Mouse (Mus musculus): ENCODE measurements around the gene Efcab3. TPM values are rescaled to one million over a fixed set of nuclear protein-coding genes. Genes with fewer than 3 reads are reported as not detected.
"Not testable (repeated sequence)": the region's sequence is repeated elsewhere in the genome, so short reads cannot be mapped to it uniquely, and the experiment has no call there.

Efcab3 gene
- polyA plus RNA-seq, 1 experiment, result not detected

DNA sequence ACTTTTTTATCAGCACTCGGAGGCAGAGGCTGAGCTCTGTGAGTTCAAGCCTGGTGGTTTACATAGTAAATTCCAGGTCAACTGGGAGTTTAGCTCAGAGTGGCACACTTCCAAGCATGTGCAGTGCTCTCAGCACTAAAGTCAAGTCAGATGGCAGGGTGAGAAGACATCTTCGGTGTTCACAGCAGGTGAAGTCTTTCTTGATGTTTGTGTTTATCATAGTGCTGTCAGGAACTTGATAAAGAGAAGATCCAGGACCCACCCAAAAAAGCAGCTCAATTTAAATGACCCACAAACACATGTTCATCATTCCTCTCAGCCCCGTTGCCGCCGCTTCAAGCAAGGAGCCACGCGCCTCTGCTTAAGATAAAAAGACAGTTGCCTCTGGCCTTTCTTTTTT is 72.3 kb downstream of the Efcab3 start:
- Histone ChIP-seq H3K27me3 (ENCODE audit: control insufficient read depth, insufficient read depth, low read length) (no peaks in the 10 kb centered on the region), H3K4me1 (replicated peaks; ENCODE audit: control insufficient read depth, insufficient read depth, low read length) (no peaks in the 10 kb centered on the region), H3K4me3 (ENCODE audit: control insufficient read depth, insufficient read depth, low read length) (no peak overlapping the region), H3K27ac (ENCODE audit: control insufficient read depth, insufficient read depth, low read length) (no peak overlapping the region), H3K36me3 (ENCODE audit: control insufficient read depth, insufficient read depth, low read length) (peaks cover 72% of the 10 kb centered on the region)
- no peak for TF ChIP-seq POLR2A (IDR thresholded peaks at IDR 0.05; ENCODE audit: control insufficient read depth, extremely low read depth, insufficient read depth, low read length, poor library complexity)
- no peak for TF ChIP-seq CTCF (IDR thresholded peaks at IDR 0.05; ENCODE audit: borderline replicate concordance, control insufficient read depth, extremely low read depth, insufficient read depth, low read length, poor library complexity)
- 98% methylated on average over 7 of the region's 7 CpGs for WGBS
- no peak for DNase-seq

DNA sequence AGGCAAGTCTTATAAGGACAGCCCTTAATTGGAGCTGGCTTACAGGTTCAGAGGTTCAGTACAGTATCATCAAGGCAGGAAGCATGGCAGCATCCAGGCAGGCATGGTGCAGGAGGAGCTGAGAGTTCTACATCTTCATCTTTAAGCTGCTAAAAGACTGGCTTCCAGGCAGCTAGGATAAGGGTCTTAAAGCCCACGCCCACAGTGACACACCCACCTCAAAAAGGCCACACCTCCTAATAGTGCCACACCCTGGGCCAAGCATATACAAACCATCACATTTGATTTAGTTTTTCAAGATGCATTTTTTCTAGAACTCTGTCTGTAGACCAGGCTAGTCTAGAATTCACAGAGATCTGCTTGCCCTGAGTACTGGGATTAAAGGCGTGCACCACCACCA is 73.9 kb downstream of the Efcab3 start:
- H3K27me3 ChIP-seq (ENCODE audit: control insufficient read depth, insufficient read depth, low read length); H3K4me1 ChIP-seq (replicated peaks; ENCODE audit: control insufficient read depth, insufficient read depth, low read length); DNase-seq; H3K4me3 ChIP-seq (ENCODE audit: control insufficient read depth, insufficient read depth, low read length); H3K27ac ChIP-seq (ENCODE audit: control insufficient read depth, insufficient read depth, low read length): not testable (repeated sequence)
- WGBS, result 94% methylated on average over 2 of the region's 2 CpGs
- H3K36me3 ChIP-seq (ENCODE audit: control insufficient read depth, insufficient read depth, low read length), result peaks cover 66% of the 10 kb centered on the region

GRCm38 (mm10) chr11:105140512-105140911 is 77.1 kb downstream of the Efcab3 start:
- peaks cover 38% of the 10 kb centered on the region for H3K36me3 ChIP-seq (ENCODE audit: control insufficient read depth, insufficient read depth, low read length)
- H3K27ac ChIP-seq (ENCODE audit: control insufficient read depth, insufficient read depth, low read length); H3K4me3 ChIP-seq (ENCODE audit: control insufficient read depth, insufficient read depth, low read length); H3K27me3 ChIP-seq (ENCODE audit: control insufficient read depth, insufficient read depth, low read length); H3K4me1 ChIP-seq (replicated peaks; ENCODE audit: control insufficient read depth, insufficient read depth, low read length); DNase-seq: not testable (repeated sequence)
- WGBS, result 94% methylated on average over 8 of the region's 8 CpGs

GRCm38 (mm10) chr11:105141115-105141514 is 77.7 kb downstream of the Efcab3 start:
- no peak overlapping the region for H3K4me3 ChIP-seq (ENCODE audit: control insufficient read depth, insufficient read depth, low read length)
- peaks cover 34% of the 10 kb centered on the region for H3K36me3 ChIP-seq (ENCODE audit: control insufficient read depth, insufficient read depth, low read length)
- no peaks in the 10 kb centered on the region for H3K27me3 ChIP-seq (ENCODE audit: control insufficient read depth, insufficient read depth, low read length)
- DNase-seq, result no peak
- 94% methylated on average over 5 of the region's 5 CpGs for WGBS
- no peaks in the 10 kb centered on the region for H3K4me1 ChIP-seq (replicated peaks; ENCODE audit: control insufficient read depth, insufficient read depth, low read length)
- no peak for TF ChIP-seq POLR2A (IDR thresholded peaks at IDR 0.05; ENCODE audit: control insufficient read depth, extremely low read depth, insufficient read depth, low read length, poor library complexity)
- no peak for TF ChIP-seq CTCF (IDR thresholded peaks at IDR 0.05; ENCODE audit: borderline replicate concordance, control insufficient read depth, extremely low read depth, insufficient read depth, low read length, poor library complexity)
- no peak overlapping the region for H3K27ac ChIP-seq (ENCODE audit: control insufficient read depth, insufficient read depth, low read length)

GRCm38 (mm10) chr11:105143564-105143963 is 80.2 kb downstream of the Efcab3 start:
- Histone ChIP-seq H3K27ac (ENCODE audit: control insufficient read depth, insufficient read depth, low read length) (no peak overlapping the region), H3K36me3 (ENCODE audit: control insufficient read depth, insufficient read depth, low read length) (peaks cover 14% of the 10 kb centered on the region), H3K4me3 (ENCODE audit: control insufficient read depth, insufficient read depth, low read length) (no peak overlapping the region), H3K4me1 (replicated peaks; ENCODE audit: control insufficient read depth, insufficient read depth, low read length) (no peaks in the 10 kb centered on the region), H3K27me3 (ENCODE audit: control insufficient read depth, insufficient read depth, low read length) (no peaks in the 10 kb centered on the region)
- DNase-seq, result no peak
- TF ChIP-seq POLR2A (IDR thresholded peaks at IDR 0.05; ENCODE audit: control insufficient read depth, extremely low read depth, insufficient read depth, low read length, poor library complexity), result no peak
- TF ChIP-seq CTCF (IDR thresholded peaks at IDR 0.05; ENCODE audit: borderline replicate concordance, control insufficient read depth, extremely low read depth, insufficient read depth, low read length, poor library complexity), result no peak

DNA sequence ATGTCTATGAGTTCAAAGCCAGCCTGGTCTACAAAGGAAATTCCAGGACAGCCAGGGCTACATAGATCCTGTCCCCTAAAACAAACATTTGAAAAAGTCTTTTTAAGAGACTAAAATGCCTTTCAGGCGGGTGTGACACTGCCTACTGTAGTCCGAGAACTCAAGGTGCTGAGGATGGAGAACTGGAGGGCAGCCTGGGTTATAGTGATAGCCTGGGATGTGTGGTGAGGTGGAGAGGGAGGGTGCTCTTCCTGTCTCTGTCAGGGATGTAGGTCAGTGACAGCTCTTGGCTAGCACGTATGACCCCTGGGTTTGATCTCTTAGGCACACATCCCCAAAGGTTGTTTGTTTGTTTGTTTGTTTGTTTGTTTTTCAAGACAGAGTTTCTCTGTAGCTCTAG is 80.7 kb downstream of the Efcab3 start:
- H3K4me1 ChIP-seq (replicated peaks; ENCODE audit: control insufficient read depth, insufficient read depth, low read length), result no peaks in the 10 kb centered on the region
- H3K27ac ChIP-seq (ENCODE audit: control insufficient read depth, insufficient read depth, low read length), result no peak overlapping the region
- H3K36me3 ChIP-seq (ENCODE audit: control insufficient read depth, insufficient read depth, low read length), result peaks cover 8% of the 10 kb centered on the region
- WGBS, result 92% methylated on average over 3 of the region's 3 CpGs
- no peak for DNase-seq
- no peak for TF ChIP-seq CTCF (IDR thresholded peaks at IDR 0.05; ENCODE audit: borderline replicate concordance, control insufficient read depth, extremely low read depth, insufficient read depth, low read length, poor library complexity)
- TF ChIP-seq POLR2A (IDR thresholded peaks at IDR 0.05; ENCODE audit: control insufficient read depth, extremely low read depth, insufficient read depth, low read length, poor library complexity), result no peak
- H3K4me3 ChIP-seq (ENCODE audit: control insufficient read depth, insufficient read depth, low read length), result no peak overlapping the region
- H3K27me3 ChIP-seq (ENCODE audit: control insufficient read depth, insufficient read depth, low read length), result no peaks in the 10 kb centered on the region

DNA sequence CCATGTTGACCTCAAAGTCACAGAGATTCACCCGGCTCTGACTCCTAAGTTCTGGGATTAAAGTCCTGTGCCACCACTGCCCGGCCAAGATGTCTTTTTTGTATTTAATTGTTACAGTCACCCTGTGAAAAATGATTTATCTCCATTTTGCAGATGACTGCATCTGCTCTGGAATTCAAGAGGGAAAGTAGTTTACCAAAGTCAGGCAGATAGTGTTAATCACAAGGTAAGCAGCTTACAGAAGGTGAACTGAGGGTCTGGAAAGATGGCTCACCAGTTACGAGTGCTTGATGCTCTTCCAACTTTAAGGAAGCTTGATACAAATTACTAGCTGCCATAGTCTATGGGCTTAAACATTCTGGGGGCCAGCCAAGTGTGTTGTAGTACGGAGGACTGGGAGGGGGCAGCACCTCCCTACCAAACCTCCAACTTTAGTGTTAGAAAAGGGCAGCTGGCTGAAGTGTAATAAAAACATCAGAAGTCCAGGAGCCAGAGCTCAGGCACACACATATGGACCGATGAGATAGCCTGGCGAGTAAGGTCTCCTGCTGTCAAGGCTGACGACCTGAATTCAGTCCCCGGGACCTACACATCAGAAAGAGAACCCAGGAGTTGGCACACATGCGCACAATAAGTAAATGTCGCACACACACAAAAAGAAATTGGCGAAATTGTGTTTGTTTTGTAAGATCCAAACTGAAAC is 81.3 kb downstream of the Efcab3 start:
- Histone ChIP-seq H3K4me1 (replicated peaks; ENCODE audit: control insufficient read depth, insufficient read depth, low read length) (no peaks in the 10 kb centered on the region), H3K4me3 (ENCODE audit: control insufficient read depth, insufficient read depth, low read length) (no peak overlapping the region), H3K36me3 (ENCODE audit: control insufficient read depth, insufficient read depth, low read length) (peaks cover 3% of the 10 kb centered on the region), H3K27me3 (ENCODE audit: control insufficient read depth, insufficient read depth, low read length) (no peaks in the 10 kb centered on the region), H3K27ac (ENCODE audit: control insufficient read depth, insufficient read depth, low read length) (no peak overlapping the region)
- DNase-seq, result no peak
- WGBS, result 92% methylated on average over 11 of the region's 11 CpGs
- TF ChIP-seq CTCF (IDR thresholded peaks at IDR 0.05; ENCODE audit: borderline replicate concordance, control insufficient read depth, extremely low read depth, insufficient read depth, low read length, poor library complexity) (no peak), POLR2A (IDR thresholded peaks at IDR 0.05; ENCODE audit: control insufficient read depth, extremely low read depth, insufficient read depth, low read length, poor library complexity) (no peak)

Measured in thymus, adult 2 months (tissue).